Mouse (Mus musculus) CH12.LX (cell line): ENCODE measurements around the gene Gpank1. TPM values are rescaled to one million over a fixed set of nuclear protein-coding genes. Genes with fewer than 3 reads are reported as not detected.

Experiments
- DNase-seq: peaks from one replicate; pipeline ENCODE4 v3.0.0-alpha.2; 2013; ENCODE audit errors: extremely low read depth
- H3K27ac ChIP-seq: 2 replicates; pipeline ENCODE4 v1.5.1; 2012; ENCODE audit warnings: low read depth, mild to moderate bottlenecking, control low read depth, moderate library complexity; ENCODE audit not compliant: insufficient read depth
- H3K27me3 ChIP-seq: replicated peaks from 2 replicates; pipeline ENCODE3; 2012; ENCODE audit warnings: inconsistent platforms
- H3K36me3 ChIP-seq, 2 experiments: replicated peaks in 1 of 2; 2 replicates each; pipeline versions ENCODE3 to v1.6.1; 2012; ENCODE audit warnings: inconsistent platforms in 1 of 2, low read length in 1 of 2, mild to moderate bottlenecking in 1 of 2, mixed read lengths in 1 of 2, moderate library complexity in 1 of 2; ENCODE audit not compliant: control insufficient read depth in 1 of 2, insufficient read depth in 1 of 2
- H3K4me1 ChIP-seq, 2 experiments: 2 replicates each; pipeline ENCODE4 v1.6.1; 2012; ENCODE audit warnings: inconsistent platforms in 1 of 2, moderate library complexity in 1 of 2; ENCODE audit not compliant: insufficient read depth in 2 of 2, control insufficient read depth in 1 of 2
- H3K4me2 ChIP-seq: 2 replicates; pipeline ENCODE4 v1.6.1; 2012; ENCODE audit warnings: low read depth, mild to moderate bottlenecking, control low read depth; ENCODE audit not compliant: poor library complexity, insufficient read depth, severe bottlenecking
- H3K4me3 ChIP-seq, 3 experiments: fragments of 150-350 bp in 1 of 3; sonication (generic) in 1 of 3; replicated peaks in 1 of 3; 2 replicates each; pipeline versions ENCODE3 to v1.5.1; 2011 to 2012; ENCODE audit warnings: low read depth in 2 of 3, low read length in 2 of 3, mild to moderate bottlenecking in 2 of 3, moderate library complexity in 2 of 3, control low read depth in 1 of 3, improper control_type of control experiment in 1 of 3, inconsistent platforms in 1 of 3, mixed read lengths in 1 of 3; ENCODE audit not compliant: poor library complexity in 1 of 3
- H3K79me2 ChIP-seq: replicated peaks from 2 replicates; pipeline ENCODE4 v1.6.1; 2012; ENCODE audit warnings: mild to moderate bottlenecking, moderate library complexity; ENCODE audit not compliant: control insufficient read depth, poor library complexity, insufficient read depth, severe bottlenecking; ENCODE audit errors: extremely low read depth
- H3K9ac ChIP-seq: 2 replicates; pipeline ENCODE4 v1.6.1; 2012; ENCODE audit warnings: low read depth, mild to moderate bottlenecking, control low read depth, moderate library complexity; ENCODE audit not compliant: insufficient read depth
- H3K9me3 ChIP-seq: replicated peaks from 2 replicates; pipeline ENCODE3; 2012; ENCODE audit warnings: low read length, inconsistent platforms, mixed read lengths
- BHLHE40 ChIP-seq: IDR thresholded peaks from 2 replicates; pipeline ENCODE4 v1.6.1; 2011; ENCODE audit warnings: mild to moderate bottlenecking, low read depth, low read length, improper control_type of control experiment
- CTCF ChIP-seq, 2 experiments: IDR thresholded peaks in 1 of 2; conservative IDR thresholded peaks in 1 of 2; 2 replicates each; pipeline ENCODE4 v1.5.1; 2011 to 2012; ENCODE audit warnings: low read depth in 2 of 2, low read length in 2 of 2, improper control_type of control experiment in 1 of 2, inconsistent platforms in 1 of 2, mild to moderate bottlenecking in 1 of 2, moderate library complexity in 1 of 2
- E2F4 ChIP-seq: IDR thresholded peaks from 2 replicates; pipeline ENCODE4 v1.6.1; 2011; ENCODE audit warnings: low read depth, low read length, improper control_type of control experiment; ENCODE audit not compliant: insufficient replicate concordance
- EP300 ChIP-seq: IDR thresholded peaks from 2 replicates; pipeline ENCODE4 v1.6.1; 2011; ENCODE audit warnings: low read length, improper control_type of control experiment
- ETS1 ChIP-seq: conservative IDR thresholded peaks from 2 replicates; pipeline ENCODE4 v1.6.1; 2012; ENCODE audit warnings: low read depth, mild to moderate bottlenecking, inconsistent platforms, low read length, improper control_type of control experiment, moderate library complexity
- HCFC1 ChIP-seq: IDR thresholded peaks from 2 replicates; pipeline ENCODE4 v1.6.1; 2012; ENCODE audit warnings: low read depth, mild to moderate bottlenecking, inconsistent platforms, low read length, improper control_type of control experiment
- KAT2A ChIP-seq: IDR thresholded peaks from 2 replicates; pipeline ENCODE4 v1.6.1; 2012; ENCODE audit warnings: low read length, improper control_type of control experiment, inconsistent platforms; ENCODE audit not compliant: insufficient replicate concordance
- MXI1 ChIP-seq: IDR thresholded peaks from 2 replicates; pipeline ENCODE4 v1.6.1; 2011; ENCODE audit warnings: mild to moderate bottlenecking, low read depth, low read length, improper control_type of control experiment
- MYC ChIP-seq: IDR thresholded peaks from 2 replicates; pipeline ENCODE4 v1.6.1; 2011; ENCODE audit warnings: low read depth, mild to moderate bottlenecking, improper control_type of control experiment, low read length
- NELFE ChIP-seq: IDR thresholded peaks from 2 replicates; pipeline ENCODE4 v1.6.1; 2011; ENCODE audit warnings: low read depth, low read length, improper control_type of control experiment
- NRF1 ChIP-seq: IDR thresholded peaks from 2 replicates; pipeline ENCODE4 v1.6.1; 2014; ENCODE audit warnings: low read depth, mild to moderate bottlenecking, inconsistent platforms, low read length, improper control_type of control experiment, moderate library complexity
- PAX5 ChIP-seq: IDR thresholded peaks from 2 replicates; pipeline ENCODE4 v1.6.1; 2012; ENCODE audit warnings: low read length, inconsistent platforms, mixed read lengths
- RCOR1 ChIP-seq: conservative IDR thresholded peaks from 2 replicates; pipeline ENCODE4 v1.6.1; 2012; ENCODE audit warnings: low read depth, mild to moderate bottlenecking, inconsistent platforms, low read length, improper control_type of control experiment
- SIN3A ChIP-seq: IDR thresholded peaks from 2 replicates; pipeline ENCODE4 v1.6.1; 2012; ENCODE audit warnings: low read length, improper control_type of control experiment, inconsistent platforms
- SMC3 ChIP-seq: IDR thresholded peaks from 2 replicates; pipeline ENCODE4 v1.6.1; 2011; ENCODE audit warnings: low read depth, low read length, improper control_type of control experiment
- USF1 ChIP-seq: IDR thresholded peaks from 2 replicates; pipeline ENCODE4 v1.6.1; 2014; ENCODE audit warnings: low read depth, mild to moderate bottlenecking, inconsistent platforms, low read length, improper control_type of control experiment
- USF2 ChIP-seq: conservative IDR thresholded peaks from 2 replicates; pipeline ENCODE4 v1.6.1; 2011; ENCODE audit warnings: low read depth, low read length, improper control_type of control experiment
- ZC3H11A ChIP-seq: IDR thresholded peaks from 2 replicates; pipeline ENCODE4 v1.6.1; 2012; ENCODE audit warnings: low read depth, mild to moderate bottlenecking, inconsistent platforms, low read length, improper control_type of control experiment
- ZKSCAN1 ChIP-seq: IDR thresholded peaks from 2 replicates; pipeline ENCODE4 v1.6.1; 2012; ENCODE audit warnings: low read depth, inconsistent platforms, low read length, improper control_type of control experiment, borderline replicate concordance
- ZMIZ1 ChIP-seq: IDR thresholded peaks from 2 replicates; pipeline ENCODE4 v1.6.1; 2012; ENCODE audit warnings: low read depth, mild to moderate bottlenecking, inconsistent platforms, low read length, improper control_type of control experiment
- ZNF384 ChIP-seq: IDR thresholded peaks from 2 replicates; pipeline ENCODE4 v1.6.1; 2012; ENCODE audit warnings: low read depth, low read length, improper control_type of control experiment, inconsistent platforms
- dilution Hi-C: fragments of 300-500 bp; cut with MboI; formaldehyde crosslinking; loops from 2 replicates; pipeline ENCODE4 v1.14.3; 2020; ENCODE audit warnings: low sequenced_read_pairs; ENCODE audit not compliant: extremely low pct_unique_long_range_greater_than_20kb, extremely low pct_ligation_motif_present
- in situ Hi-C: fragments of 300-500 bp; cut with MboI; formaldehyde crosslinking; loops from 3 replicates; pipeline ENCODE4 v1.14.3; 2019; ENCODE audit warnings: low sequenced_read_pairs, low pct_ligation_motif_present, low pct_unique_long_range_greater_than_20kb, mixed read lengths
- polyA plus RNA-seq: library from polyadenylated mRNA; unstranded; fragments of >175 nt; gene quantifications from 2 replicates; pipeline ENCODE4 v1.2.1, GENCODE M21; 2012; ENCODE audit warnings: low read depth; ENCODE audit not compliant: insufficient read length
- total RNA-seq, 2 experiments: library from RNA; depleted of rRNA; stranded (reverse); fragments of 300-350 nt in 1 of 2; fragments of >200 nt in 1 of 2; gene quantifications; 2 replicates each; pipeline ENCODE4 v1.2.3; 2012 to 2014

Gpank1 gene
- total and polyA plus RNA-seq, 3 experiments = 32.6 to 43.0 (median 33.6) TPM

DNA sequence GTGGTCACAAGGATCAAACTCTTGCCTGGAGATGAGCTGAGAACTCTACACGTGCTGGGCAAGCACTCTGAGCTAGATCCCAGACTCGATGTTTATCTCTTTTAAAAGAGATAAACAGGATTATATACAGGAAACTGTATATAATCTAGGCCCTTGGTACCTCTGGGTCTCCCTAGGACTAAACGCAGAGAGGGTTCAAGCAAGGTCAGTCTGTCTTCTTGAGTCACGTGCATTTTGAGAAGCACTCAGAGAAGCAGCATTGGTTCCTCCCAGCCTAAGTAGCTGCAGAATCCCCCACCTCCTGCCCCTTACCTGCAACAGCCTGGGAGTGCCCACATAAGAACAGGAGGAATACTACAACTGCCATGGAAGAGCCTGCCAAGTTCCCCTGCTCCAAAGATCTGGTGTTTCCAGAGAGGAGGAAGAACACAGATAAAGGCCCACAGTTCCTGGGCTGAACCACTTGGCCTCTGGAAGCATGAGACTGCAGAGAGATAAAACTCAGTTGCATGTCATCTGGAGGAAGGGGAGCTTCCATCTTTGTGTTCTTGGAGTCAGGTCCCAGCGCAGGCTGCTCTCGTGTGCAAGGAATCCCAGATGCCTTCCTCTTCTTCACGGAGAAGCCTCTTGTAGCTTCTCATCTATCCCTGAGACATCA is 35.9 kb upstream of the Gpank1 start, which contains the start of gene Ly6g6f:
Ly6g6f (minus strand) TSS at position 403 of the 658 bp plus-strand sequence.
- no peak within 1 kb of the TSS for H3K4me3 ChIP-seq
- no peak within 1 kb of the TSS for H3K4me2 ChIP-seq
- H3K36me3 ChIP-seq = peaks cover 0 to 1% of the 10 kb centered on the region in 2 experiments
- dilution Hi-C loops = no loop called here
- H3K27ac ChIP-seq = no peak within 1 kb of the TSS
- peaks cover 17% of the 10 kb centered on the region for H3K27me3 ChIP-seq
- TF ChIP-seq USF2 = no peak
- TF ChIP-seq NELFE = no peak
- H3K79me2 ChIP-seq = no peaks in the 10 kb centered on the region; the same call in 1 of the 2 replicates
- H3K9ac ChIP-seq = no peak within 1 kb of the TSS
- H3K9me3 ChIP-seq = no peaks in the 10 kb centered on the region
- no peak for DNase-seq
- peaks cover 11 to 20% of the 10 kb centered on the region in 2 experiments for H3K4me1 ChIP-seq
- in situ Hi-C loops = no loop called here

GRCm38 (mm10) chr17:35088151-35088550 is 33.1 kb upstream of the Gpank1 start:
- Histone ChIP-seq H3K27me3 (peaks cover 17% of the 10 kb centered on the region), H3K9me3 (no peaks in the 10 kb centered on the region), H3K27ac (no peak overlapping the region), H3K79me2 (no peaks in the 10 kb centered on the region; the same call in 1 of the 2 replicates), H3K4me3 (no peak overlapping the region), H3K4me1 (peaks cover 6 to 10% of the 10 kb centered on the region in 2 experiments), H3K4me2 (no peak overlapping the region), H3K9ac (no peak overlapping the region), H3K36me3 (peaks cover 13 to 29% of the 10 kb centered on the region in 2 experiments)
- TF ChIP-seq ZNF384 = peak; percentile 69
- peak; percentile 35; the same call in 1 of the 2 replicates for TF ChIP-seq MYC
- peak in 1 of 2 experiments; percentile 72; a peak in 2 of 4 replicates for TF ChIP-seq CTCF (conservative IDR thresholded peaks at IDR 0.05 in 1 of 2, IDR thresholded peaks at IDR 0.05 in 1 of 2; ENCODE audit: low read depth in 2 of 2, low read length in 2 of 2)
- peak; percentile 30; the same call in 1 of the 2 replicates for TF ChIP-seq SMC3
- TF ChIP-seq ETS1 = no peak
- in situ Hi-C loops = no loop called here
- dilution Hi-C loops = no loop called here
- DNase-seq = peak; percentile 31

DNA sequence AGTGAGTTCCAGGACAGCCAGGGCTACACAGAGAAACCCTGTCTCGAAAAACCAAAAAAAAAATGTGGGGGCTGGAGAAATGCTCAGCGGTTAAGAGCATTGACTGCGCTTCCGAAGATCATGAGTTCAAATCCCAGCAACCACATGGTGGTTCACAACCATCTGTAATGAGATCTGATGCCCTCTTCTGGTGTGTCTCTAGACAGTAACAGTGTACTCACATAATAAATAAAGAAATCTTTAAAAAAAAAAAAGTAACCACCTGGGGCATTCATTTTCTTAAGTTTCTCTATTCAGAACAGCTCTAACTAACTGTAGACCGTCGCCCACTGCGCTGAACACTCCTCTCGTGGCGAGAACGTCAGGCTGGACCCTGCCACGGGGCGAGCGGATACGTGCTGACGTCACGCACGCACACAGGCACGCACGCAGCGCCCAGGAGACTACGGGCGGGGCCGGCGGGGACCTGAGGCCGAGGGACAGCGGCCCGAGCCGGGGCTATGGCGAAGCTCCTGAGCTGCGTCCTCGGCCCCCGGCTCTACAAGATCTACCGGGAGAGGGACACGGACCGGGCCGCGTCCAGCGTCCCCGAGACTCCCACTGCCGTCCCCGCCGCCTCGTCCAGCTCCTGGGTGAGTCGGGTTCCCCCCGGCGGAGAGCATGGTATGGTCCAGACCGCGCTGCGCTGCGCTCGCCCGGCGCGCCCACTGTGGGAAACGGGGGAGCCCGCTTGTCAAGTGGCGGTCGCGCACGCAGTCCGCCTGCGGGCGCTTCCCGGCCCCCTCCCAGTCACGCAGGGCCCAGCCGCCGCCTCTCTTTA is 32.2 kb upstream of the Gpank1 start, which contains the start of gene Abhd16a:
Abhd16a (plus strand) TSS at position 439 of the 820 bp plus-strand sequence.
- peak; percentile 91 for DNase-seq
- Histone ChIP-seq H3K9me3 (no peaks in the 10 kb centered on the region), H3K4me3 (peak within 1 kb of the TSS; percentile 61 to 70 (median 66)), H3K9ac (peak within 1 kb of the TSS; percentile 87), H3K4me1 (peaks cover 6 to 10% of the 10 kb centered on the region in 2 experiments), H3K79me2 (no peaks in the 10 kb centered on the region; the same call in 1 of the 2 replicates), H3K4me2 (peak within 1 kb of the TSS; percentile 87), H3K27ac (peak within 1 kb of the TSS; percentile 33; the same call in 1 of the 2 replicates), H3K27me3 (peaks cover 17% of the 10 kb centered on the region), H3K36me3 (peaks cover 13 to 34% of the 10 kb centered on the region in 2 experiments)
- dilution Hi-C loops (no loop called here), in situ Hi-C loops (no loop called here)
- TF ChIP-seq E2F4 = no peak
- TF ChIP-seq KAT2A = no peak
- TF ChIP-seq RCOR1 = no peak
- TF ChIP-seq SIN3A = peak; percentile 82
- peak; percentile 59 for TF ChIP-seq ZMIZ1
- TF ChIP-seq EP300 = no peak
- 0 out of 2 replicates have a peak, but pooled peaks have one; percentile 69 for TF ChIP-seq MXI1
- TF ChIP-seq HCFC1 = peak; percentile 44
- no peak for TF ChIP-seq ZC3H11A
- no peak; the same call in none of the 2 replicates for TF ChIP-seq NRF1
- TF ChIP-seq ZKSCAN1 = no peak
- peak; percentile 69 for TF ChIP-seq BHLHE40
- no peak for TF ChIP-seq ETS1
- TF ChIP-seq MYC = peak; percentile 86
- peak; percentile 75 for TF ChIP-seq NELFE
- TF ChIP-seq PAX5 = no peak
- no peak for TF ChIP-seq USF1
